Mouse (Mus musculus) spleen, adult 2 months (tissue): Measurements from ENCODE around the gene Ccdc62.

Source experiments
- CTCF ChIP-seq: fragments of 200-500 bp; IDR thresholded peaks from 2 replicates; pipeline ENCODE4 v1.5.1; 2011; ENCODE audit warnings: mild to moderate bottlenecking, inconsistent platforms; ENCODE audit not compliant: insufficient read depth, insufficient read length, insufficient replicate concordance; ENCODE audit errors: extremely low read depth
- POLR2A ChIP-seq: fragments of 200-500 bp; IDR thresholded peaks from 2 replicates; pipeline ENCODE4 v1.6.1; 2011; ENCODE audit warnings: low read depth, low read length, inconsistent platforms

DNA sequence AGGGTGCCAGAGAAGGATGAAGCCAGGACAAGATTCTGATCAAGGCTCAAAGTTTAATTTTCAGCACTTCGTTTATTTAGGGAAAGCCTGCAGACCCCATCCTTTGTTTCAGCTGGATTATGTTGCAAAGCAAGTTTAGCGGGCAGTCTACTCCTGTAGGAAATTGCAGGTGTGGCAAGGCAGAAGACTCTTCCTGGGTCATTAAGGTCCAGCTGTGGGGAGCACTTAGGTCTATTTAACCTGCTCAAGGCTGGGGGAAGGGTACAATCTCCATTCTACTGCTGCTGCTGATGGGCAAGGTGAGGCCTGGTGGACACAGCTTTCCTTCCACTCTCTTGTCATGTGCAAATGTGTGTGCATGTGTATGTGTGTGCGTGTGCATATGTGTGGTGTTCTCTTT, 28.5 kb downstream of the Ccdc62 start:
- TF ChIP-seq POLR2A (no peak), CTCF (no peak)
